In the genomic region with DNA sequence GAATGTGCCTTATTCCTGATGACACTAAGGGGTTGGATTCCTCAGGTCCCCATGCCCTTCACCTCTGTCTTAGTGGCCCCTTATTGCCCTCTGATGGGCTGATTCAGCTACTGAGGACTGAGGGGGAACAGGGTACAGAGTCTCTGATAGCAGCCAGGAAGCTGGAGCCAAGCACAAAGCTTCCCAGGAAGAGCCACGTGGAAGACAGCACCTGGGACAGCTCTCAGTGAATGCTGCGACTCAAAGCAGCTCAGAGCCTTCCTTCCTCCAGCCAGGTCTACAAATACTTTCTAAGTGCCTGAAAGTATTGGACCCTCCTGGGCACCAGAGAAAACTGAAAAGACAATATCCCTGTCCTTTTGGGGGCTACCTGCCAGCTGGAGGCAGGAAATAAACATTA, we compare ENCODE assay signal across 26 mouse cellular contexts.
DNase-seq lines count a peak whose midpoint lies in the region; ATAC-seq and TF ChIP-seq lines count a peak whose summit lies in the region.
"Had no signal": no experiment of that assay in that cellular context is flagged by ENCODE, and none has a peak within 500 bp of the region (broad histone marks: within the 10 kb centered on the region; RNA-seq: fewer than 3 reads in every experiment).

No protein-coding gene starts in this region.

- TF ChIP-seq CTCF in midbrain, postnatal 0 days (IDR thresholded peaks at IDR 0.05) = no peak

- peaks cover 7% of the 10 kb centered on the region; the same call in 1 of the 2 replicates for H3K4me1 ChIP-seq in midbrain, embryonic 12.5 days
- H3K4me1 ChIP-seq in midbrain, postnatal 0 days (ENCODE audit: insufficient read depth, low read length) = no peaks in the 10 kb centered on the region
- H3K4me1 ChIP-seq in hindbrain, embryonic 14.5 days (replicated peaks; ENCODE audit: control insufficient read depth, insufficient read depth, low read length) = no peaks in the 10 kb centered on the region
- H3K4me1 ChIP-seq: liver, embryonic 13.5 days; midbrain, embryonic 15.5 days had no signal

- H3K4me3 ChIP-seq in midbrain, embryonic 12.5 days = no peak overlapping the region
- H3K4me3 ChIP-seq in midbrain, postnatal 0 days (ENCODE audit: low read depth, low read length) = no peak overlapping the region
- H3K4me3 ChIP-seq in myocyte = no peak overlapping the region
- no peak overlapping the region for H3K4me3 ChIP-seq in hindbrain, embryonic 14.5 days (replicated peaks; ENCODE audit: low read length)
- H3K4me3 ChIP-seq: embryonic facial prominence, embryonic 12.5 days; layer of hippocampus, adult 2 months; liver, embryonic 13.5 days; megakaryocyte, embryonic 14.5 days; midbrain, embryonic 15.5 days had no signal

- no peaks in the 10 kb centered on the region for H3K9me3 ChIP-seq in midbrain, embryonic 12.5 days
- H3K9me3 ChIP-seq in midbrain, postnatal 0 days (ENCODE audit: low read length) = no peaks in the 10 kb centered on the region
- H3K9me3 ChIP-seq in hindbrain, embryonic 14.5 days (ENCODE audit: control insufficient read depth, low read length) = no peaks in the 10 kb centered on the region
- H3K9me3 ChIP-seq: embryonic facial prominence, embryonic 12.5 days; G1E; liver, embryonic 13.5 days; megakaryocyte, embryonic 14.5 days; midbrain, embryonic 15.5 days had no signal

- H3K36me3 ChIP-seq in midbrain, embryonic 12.5 days = no peaks in the 10 kb centered on the region
- no peaks in the 10 kb centered on the region for H3K36me3 ChIP-seq in midbrain, postnatal 0 days (ENCODE audit: insufficient read depth, low read length)
- H3K36me3 ChIP-seq in myocyte (ENCODE audit: control insufficient read depth, insufficient read depth) = no peaks in the 10 kb centered on the region
- H3K36me3 ChIP-seq in hindbrain, embryonic 14.5 days (replicated peaks; ENCODE audit: control insufficient read depth, insufficient read depth) = no peaks in the 10 kb centered on the region
- H3K36me3 ChIP-seq: embryonic facial prominence, embryonic 12.5 days; G1E; liver, embryonic 13.5 days; midbrain, embryonic 15.5 days had no signal

- no peaks in the 10 kb centered on the region for H3K79me2 ChIP-seq in myocyte (ENCODE audit: control insufficient read depth, insufficient read depth)

- H3K27ac ChIP-seq in midbrain, embryonic 12.5 days (replicated peaks) = no peak overlapping the region
- no peak overlapping the region for H3K27ac ChIP-seq in midbrain, postnatal 0 days (ENCODE audit: low read depth, low read length)
- H3K27ac ChIP-seq in hindbrain, embryonic 14.5 days = no peak overlapping the region
- H3K27ac ChIP-seq: embryonic facial prominence, embryonic 12.5 days; layer of hippocampus, adult 2 months; liver, embryonic 13.5 days; midbrain, embryonic 15.5 days; stomach, postnatal 0 days had no signal

- DNase-seq in midbrain, postnatal 0 days (ENCODE audit: low spot score) = no peak
- DNase-seq in R1 (ENCODE audit: low read depth, low spot score) = peak; percentile 17
- peak; percentile 16 for DNase-seq in embryo, embryonic 9.5 days (ENCODE audit: extremely low spot score)
- DNase-seq in layer of hippocampus, postnatal 14 days (ENCODE audit: low spot score in 2 of 2) = no peak
- no peak for DNase-seq in hindbrain, embryonic 14.5 days (ENCODE audit: low spot score)
- DNase-seq: adrenal gland, postnatal 10 days; cerebellum, adult 18-20 months; cerebellum, postnatal 14 days; gastrocnemius, postnatal 10 days; kidney, adult 8-10 months; kidney, postnatal 25 days; layer of hippocampus, postnatal 36 days; liver, embryonic 13.5 days; lung, adult 2 months; lung, postnatal 36 days; thymus, adult 2 months had no signal

- H3K4me2 ChIP-seq in midbrain, embryonic 12.5 days (replicated peaks) = no peak overlapping the region
- no peak overlapping the region for H3K4me2 ChIP-seq in midbrain, postnatal 0 days (ENCODE audit: low read depth, low read length, poor library complexity, severe bottlenecking)
- no peak overlapping the region for H3K4me2 ChIP-seq in myocyte (ENCODE audit: low read depth)
- no peak overlapping the region for H3K4me2 ChIP-seq in hindbrain, embryonic 14.5 days (replicated peaks)
- H3K4me2 ChIP-seq: embryonic facial prominence, embryonic 12.5 days; heart, embryonic 11.5 days; liver, embryonic 13.5 days; midbrain, embryonic 15.5 days had no signal

- no peak overlapping the region for H3ac ChIP-seq in myocyte (ENCODE audit: control insufficient read depth, insufficient read length)

- no peak for ATAC-seq in midbrain, embryonic 12.5 days (ENCODE audit: low FRiP score, low read depth)
- no peak for ATAC-seq in midbrain, postnatal 0 days (ENCODE audit: low FRiP score)
- ATAC-seq in hindbrain, embryonic 14.5 days (ENCODE audit: low FRiP score) = no peak
- ATAC-seq: forebrain, embryonic 14.5 days; midbrain, embryonic 15.5 days had no signal

- H3K9ac ChIP-seq in midbrain, embryonic 12.5 days (replicated peaks) = 0 out of 2 replicates have a peak overlapping the region, but pooled peaks have one; percentile 20
- no peak overlapping the region for H3K9ac ChIP-seq in midbrain, postnatal 0 days (replicated peaks; ENCODE audit: low read length, poor library complexity, severe bottlenecking)
- no peak overlapping the region for H3K9ac ChIP-seq in hindbrain, embryonic 14.5 days
- H3K9ac ChIP-seq: embryonic facial prominence, embryonic 12.5 days; liver, embryonic 13.5 days; midbrain, embryonic 15.5 days had no signal

- no peak for TF ChIP-seq POLR2A in myocyte (IDR thresholded peaks at IDR 0.05; ENCODE audit: insufficient read length, low read depth)

- peaks cover 40% of the 10 kb centered on the region for H3K27me3 ChIP-seq in midbrain, embryonic 12.5 days
- H3K27me3 ChIP-seq in midbrain, postnatal 0 days (ENCODE audit: insufficient read depth, low read length) = no peaks in the 10 kb centered on the region
- H3K27me3 ChIP-seq in myocyte (ENCODE audit: control insufficient read depth, insufficient read depth, insufficient read length) = peaks cover 17% of the 10 kb centered on the region
- no peaks in the 10 kb centered on the region for H3K27me3 ChIP-seq in hindbrain, embryonic 14.5 days (ENCODE audit: control insufficient read depth, insufficient read depth, low read length)
- H3K27me3 ChIP-seq: embryonic facial prominence, embryonic 12.5 days; liver, embryonic 13.5 days had no signal

- 3% methylated on average over 2 of the region's 2 CpGs for WGBS in midbrain, embryonic 12.5 days
- WGBS in midbrain, postnatal 0 days = 5% methylated on average over 2 of the region's 2 CpGs
- 6% methylated on average over 2 of the region's 2 CpGs for WGBS in hindbrain, embryonic 14.5 days

TF ChIP-seq in myocyte, 11 proteins besides CTCF, POLR2A, EP300 and RAD21:
- no peak for TF ChIP-seq TCF12 (IDR thresholded peaks at IDR 0.05; ENCODE audit: insufficient read depth, poor library complexity, severe bottlenecking)
- no peak for TF ChIP-seq POLR2AphosphoS2 (IDR thresholded peaks at IDR 0.05; ENCODE audit: insufficient read length, low read depth)
- TF ChIP-seq MYOG (IDR thresholded peaks at IDR 0.05; ENCODE audit: control insufficient read depth in 1 of 3, insufficient read depth in 1 of 3, insufficient read length in 2 of 3, low read depth in 2 of 3) = no peak
- no peak for TF ChIP-seq CEBPB (IDR thresholded peaks at IDR 0.05; ENCODE audit: insufficient read depth, poor library complexity, severe bottlenecking)
- TF ChIP-seq TCF3 (IDR thresholded peaks at IDR 0.05; ENCODE audit: insufficient read length, low read depth) = no peak
- no peak for TF ChIP-seq E2F4 (IDR thresholded peaks at IDR 0.05; ENCODE audit: insufficient read depth)
- peak; percentile 15 for TF ChIP-seq REST (IDR thresholded peaks at IDR 0.05; ENCODE audit: insufficient read depth, insufficient read length)
TF ChIP-seq in myocyte: peak in this region for 1.

Comparison
In these comparisons a context has a peak if more than half of its experiments do, and no peak if none do; other contexts are left out.
1. DNase-seq: peak in R1 (single experiment) and embryo, embryonic 9.5 days (single experiment); none in midbrain, postnatal 0 days (single experiment), layer of hippocampus, postnatal 14 days (0 of 2) and hindbrain, embryonic 14.5 days (single experiment).